Mouse (Mus musculus) frontal cortex, postnatal 36 days (tissue): ENCODE results near the gene Tmem44.
A peak's percentile ranks its signal among the peaks of the same experiment; 100 is the strongest.

Experiments
- DNase-seq, 2 experiments: peaks; one replicate each; pipeline ENCODE4 v3.0.0; 2022; ENCODE audit warnings: low spot score in 2 of 2

Gene Tmem44

GRCm38 (mm10) chr16:30518635-30519034 lies 32.0 kb downstream of the Tmem44 start:
- DNase-seq: no peak

GRCm38 (mm10) chr16:30517666-30518283 lies 32.9 kb downstream of the Tmem44 start:
- DNase-seq: no peak

- no peak for DNase-seq
Observed at GRCm38 (mm10) chr16:30516993-30517392, 33.6 kb downstream of the Tmem44 start.

GRCm38 (mm10) chr16:30515418-30515817 lies 35.2 kb downstream of the Tmem44 start:
- DNase-seq: no peak

DNA sequence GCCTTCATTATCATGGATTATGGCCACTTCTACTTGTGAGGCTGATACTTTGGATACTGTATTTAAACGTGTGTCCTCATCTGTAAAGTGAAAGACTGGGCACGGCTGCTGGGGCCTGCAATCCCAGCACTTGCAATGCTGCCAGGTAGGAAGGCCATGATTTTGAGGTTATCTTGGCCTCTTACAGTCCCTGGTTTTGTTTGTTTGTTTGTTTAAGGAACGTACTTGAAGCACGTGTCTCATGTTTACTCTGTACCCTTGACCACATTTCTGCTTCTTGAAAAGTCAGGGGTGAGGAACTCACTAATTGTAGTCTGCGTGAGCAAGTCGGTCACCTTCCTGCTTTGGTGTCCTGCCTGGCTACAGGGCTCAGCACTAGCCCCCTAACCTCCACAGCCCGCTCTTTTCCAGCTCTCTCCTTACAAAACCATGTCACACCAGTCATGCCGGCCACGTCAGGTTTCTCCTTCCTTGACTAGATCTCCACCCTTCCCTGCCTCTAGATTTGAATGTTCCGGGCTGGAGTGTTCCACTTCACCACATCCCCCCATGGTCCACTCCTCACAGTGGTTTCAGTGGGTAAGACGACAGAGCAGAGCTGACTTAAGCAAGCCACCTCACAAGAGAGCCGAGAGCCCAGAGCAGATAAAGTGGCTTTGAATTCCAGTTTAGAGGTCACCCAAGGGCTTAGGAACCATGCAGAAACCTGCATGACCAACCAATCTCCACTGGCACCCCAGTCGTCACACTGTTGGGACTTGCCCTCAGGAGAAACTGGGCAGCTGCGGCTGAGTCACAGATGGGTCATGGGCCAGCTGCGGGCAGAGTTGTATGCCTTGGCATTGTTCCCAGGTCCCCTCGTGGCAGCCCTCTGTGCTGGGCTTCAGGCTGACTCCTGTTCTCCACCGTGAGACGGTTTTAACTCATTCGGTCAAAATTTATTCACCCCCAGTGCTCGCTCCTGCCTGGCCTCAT lies 37.3 kb downstream of the Tmem44 start:
- peak; percentile 30 to 45 for DNase-seq

DNA sequence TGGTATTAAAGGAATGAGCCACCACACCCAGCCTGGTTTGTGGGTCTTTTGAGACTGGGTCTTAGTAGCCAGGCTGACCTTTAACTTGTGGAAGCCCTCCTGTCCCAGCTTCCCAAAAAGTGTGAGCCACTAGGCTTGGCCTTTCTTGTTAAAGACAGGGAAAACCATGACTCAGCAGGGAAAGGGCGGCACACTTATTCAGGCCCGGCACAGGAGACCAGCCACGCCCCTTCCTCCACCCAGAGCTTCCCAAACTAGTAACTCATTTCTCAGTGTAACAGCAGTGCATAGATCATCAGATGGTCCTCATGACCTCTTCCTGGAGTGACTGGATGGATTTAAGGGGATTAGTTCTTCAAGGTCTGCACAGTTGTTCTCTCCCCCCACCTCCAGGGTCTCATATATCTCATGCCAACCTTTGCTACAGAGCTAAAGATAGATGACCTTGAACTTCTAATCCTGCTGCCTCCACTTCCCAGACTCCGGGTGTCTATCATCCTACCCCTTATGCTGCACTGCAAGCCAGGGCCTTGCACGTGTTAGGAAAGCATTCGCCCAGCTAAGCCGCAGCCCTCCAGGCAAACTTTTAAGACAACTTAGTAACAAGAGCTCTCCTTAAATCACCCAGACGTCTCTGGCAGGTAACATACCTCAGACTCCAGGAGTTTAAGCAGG lies 38.1 kb downstream of the Tmem44 start:
- no peak for DNase-seq

GRCm38 (mm10) chr16:30511563-30512340 lies 38.9 kb downstream of the Tmem44 start:
- DNase-seq: no peak

DNA sequence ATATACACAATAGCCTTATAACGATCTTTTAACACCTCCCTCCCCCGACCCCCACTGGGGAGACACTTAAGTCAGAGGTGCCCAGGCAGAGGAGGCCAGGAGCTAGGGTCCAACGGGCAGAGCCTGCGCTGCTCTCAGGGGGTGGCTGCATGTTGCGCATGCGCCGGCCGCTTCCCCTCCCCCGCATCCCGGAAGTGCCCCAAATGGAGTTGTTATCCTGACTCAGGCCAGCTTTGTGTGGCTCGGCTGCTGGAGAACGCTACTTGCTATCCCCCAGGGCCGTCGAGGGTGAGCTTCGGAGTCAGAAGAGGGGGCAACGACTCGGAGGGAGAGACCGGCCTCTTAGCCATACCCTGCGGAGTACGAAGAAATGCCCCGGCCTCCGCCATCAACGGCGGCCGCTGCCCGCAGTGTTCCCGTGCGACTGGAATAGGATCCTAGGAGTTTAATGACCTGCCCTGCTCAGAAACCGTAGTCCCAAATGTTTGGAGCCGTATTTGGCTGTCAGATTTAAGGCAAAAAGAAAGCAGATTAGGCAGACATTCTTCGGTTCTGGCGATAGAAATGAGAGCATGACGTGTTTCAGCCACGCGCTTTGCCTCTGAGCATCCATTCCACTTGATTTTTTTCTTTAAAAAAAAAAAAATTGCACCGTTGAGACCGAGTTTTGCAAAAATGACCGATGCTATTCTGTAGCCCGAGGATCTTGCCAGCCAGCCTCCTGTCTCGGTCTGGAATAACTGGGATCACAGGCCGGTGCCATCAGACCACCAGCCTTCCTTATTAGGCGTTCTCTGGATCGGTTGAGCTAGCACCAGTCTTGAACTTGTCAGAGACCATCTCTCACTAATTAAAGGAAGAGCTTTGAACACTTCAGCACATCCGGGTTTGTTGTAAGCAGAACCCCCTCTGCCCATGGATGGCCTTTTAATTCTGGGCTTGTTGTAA lies 39.9 kb downstream of the Tmem44 start:
- peak; percentile 82 to 87 for DNase-seq

DNA sequence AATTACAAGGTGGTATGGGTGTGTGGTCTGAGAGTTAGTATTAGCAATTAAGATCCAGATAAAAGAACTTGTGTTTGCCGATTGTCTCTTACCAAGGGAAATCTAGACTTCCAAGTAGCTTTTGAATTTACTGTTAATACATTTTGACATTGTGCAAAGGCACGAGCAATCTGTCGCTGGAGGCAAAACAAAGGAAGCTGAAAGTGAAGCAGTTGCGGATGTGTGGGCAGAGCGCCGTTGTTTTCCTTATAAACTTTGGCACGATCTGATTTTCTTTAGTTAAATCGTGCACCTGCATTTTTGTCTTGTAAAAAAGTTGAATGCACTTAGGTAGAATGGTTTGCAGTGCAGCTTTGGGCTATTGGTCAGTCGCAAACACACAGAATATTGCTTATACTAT lies 40.6 kb downstream of the Tmem44 start:
- no peak for DNase-seq

DNA sequence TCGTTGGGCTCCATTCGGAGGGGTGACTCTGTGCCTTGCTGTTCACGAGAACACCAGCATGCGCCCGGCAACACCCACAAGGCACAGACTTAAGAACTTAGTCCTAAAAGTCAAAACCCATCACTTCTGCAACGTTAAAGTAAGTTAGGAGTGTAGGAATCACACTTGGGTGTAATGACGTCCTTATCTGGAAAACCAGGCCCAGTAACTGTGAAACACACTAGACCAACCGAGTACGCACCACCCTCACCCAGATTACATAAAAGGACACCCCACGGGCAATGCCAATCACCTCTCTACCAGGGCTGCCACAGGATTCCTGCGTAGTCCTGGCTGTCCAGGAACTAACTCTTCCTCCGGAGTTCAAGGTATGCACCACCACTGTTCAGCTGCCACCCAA lies 41.3 kb downstream of the Tmem44 start:
- DNase-seq: no peak

DNA sequence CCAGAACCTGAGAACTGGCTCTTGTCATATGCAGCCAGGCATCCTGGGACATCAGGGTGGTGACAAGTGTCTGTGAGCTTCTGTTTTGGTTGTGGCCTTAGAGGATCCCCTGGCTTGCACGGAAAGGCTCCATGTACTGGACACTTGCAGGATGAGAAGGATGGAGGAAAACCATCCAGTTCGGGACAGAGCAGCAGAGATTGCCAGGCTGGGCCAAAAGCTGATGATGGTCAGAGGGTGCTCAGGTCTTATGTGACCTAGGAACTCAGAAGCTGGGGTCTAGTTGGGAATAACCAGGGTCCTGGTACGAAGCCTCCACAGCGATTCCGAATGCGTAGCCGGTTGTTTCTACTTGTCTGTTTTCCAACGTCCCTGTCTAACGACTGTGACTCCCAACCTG lies 41.9 kb downstream of the Tmem44 start:
- DNase-seq: no peak

DNA sequence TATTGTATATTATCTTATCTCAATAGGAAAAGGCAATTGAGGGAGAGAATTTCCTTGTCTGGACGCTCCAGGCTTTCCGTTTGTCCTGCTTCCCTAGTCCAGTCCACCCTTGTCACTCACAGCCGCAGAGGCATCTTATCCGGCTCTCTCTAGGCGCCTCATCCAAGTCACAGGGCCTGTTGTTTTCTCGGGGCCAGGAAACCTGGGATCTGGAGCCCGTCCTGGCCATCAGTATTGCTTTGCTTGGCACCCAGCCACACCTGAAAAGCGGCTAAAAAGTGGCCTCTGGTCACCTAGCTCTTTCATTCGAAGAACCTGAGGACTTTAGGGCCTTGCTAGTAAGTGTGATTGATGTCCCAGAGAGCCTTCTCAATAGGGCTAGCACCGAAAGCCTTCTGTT lies 43.5 kb downstream of the Tmem44 start:
- no peak for DNase-seq

GRCm38 (mm10) chr16:30505311-30506031 lies 45.2 kb downstream of the Tmem44 start:
- no peak for DNase-seq

DNA sequence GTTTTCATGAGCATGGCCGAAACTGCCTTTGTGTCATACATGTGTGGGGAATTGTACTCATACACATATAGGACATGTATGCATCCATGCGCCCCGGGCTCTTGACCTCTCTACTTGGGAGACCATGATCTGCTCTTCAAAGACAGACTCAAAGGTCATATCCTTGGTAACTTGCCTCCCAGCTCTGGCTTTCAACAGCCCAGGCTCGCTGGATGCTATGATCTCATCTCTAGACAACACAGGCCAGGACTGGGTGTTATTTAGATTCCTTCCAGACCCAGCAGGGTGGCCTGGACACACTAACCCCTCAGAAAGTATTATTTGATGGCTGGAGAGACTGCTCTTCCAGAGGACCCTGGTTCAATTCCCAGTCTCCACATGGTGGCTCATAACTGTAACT lies 45.8 kb downstream of the Tmem44 start:
- no peak for DNase-seq

DNA sequence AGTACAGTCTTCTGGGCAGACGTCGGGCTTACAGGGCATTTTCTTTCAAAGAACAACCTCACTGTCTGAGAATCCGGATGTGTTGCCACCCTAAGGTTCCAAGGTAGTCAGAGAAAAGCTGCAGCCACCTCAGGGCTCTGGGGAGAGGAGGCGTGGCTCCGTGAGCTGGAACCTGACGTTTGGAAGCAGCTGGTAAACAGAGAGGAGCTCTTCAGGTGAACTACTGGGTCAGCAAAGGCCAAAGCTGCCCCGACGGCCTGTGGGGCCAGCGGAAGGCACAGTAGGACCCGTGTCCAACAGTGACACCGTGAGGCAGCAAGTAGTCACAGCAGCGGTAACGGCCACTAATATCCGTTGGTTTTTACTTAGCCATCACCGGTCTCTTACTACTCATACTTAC lies 46.7 kb downstream of the Tmem44 start:
- DNase-seq: no peak

GRCm38 (mm10) chr16:30502221-30502891 lies 48.3 kb downstream of the Tmem44 start:
- DNase-seq: no peak

DNA sequence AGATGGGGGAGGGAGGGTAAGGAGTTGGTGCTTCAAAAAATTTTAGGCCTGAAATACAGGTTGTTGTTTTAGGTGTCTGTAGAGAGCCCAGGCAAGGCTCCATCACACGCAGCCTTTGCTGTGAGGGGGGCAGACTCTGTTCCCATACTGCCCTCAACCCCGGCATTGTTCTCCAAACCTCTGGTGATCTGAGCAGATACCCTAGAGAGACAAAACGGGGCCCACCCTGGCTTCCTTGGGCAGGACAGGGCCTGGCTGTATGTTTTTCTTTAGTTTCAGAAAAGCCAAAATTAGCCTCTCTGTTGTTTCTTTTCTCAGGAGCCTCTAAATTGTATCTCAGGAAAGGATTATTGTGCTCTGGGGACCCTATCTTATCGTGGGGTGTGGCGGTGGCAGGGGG lies 49.0 kb downstream of the Tmem44 start:
- DNase-seq: no peak

- no peak for DNase-seq
Observed at GRCm38 (mm10) chr16:30500223-30500622, 50.4 kb downstream of the Tmem44 start.

GRCm38 (mm10) chr16:30499126-30499857 lies 51.4 kb downstream of the Tmem44 start:
- DNase-seq: no peak
